Mouse (Mus musculus): ENCODE measurements around the gene Ak3. TPM values are rescaled to one million over a fixed set of nuclear protein-coding genes. Genes with fewer than 3 reads are reported as not detected.

Gene Ak3
- polyA plus RNA-seq, 1 experiment from 2014 or later: 106 TPM

GRCm38 (mm10) chr19:28982617-28983016 lies 65.1 kb downstream of the Ak3 start:
- Histone ChIP-seq H3K9ac (replicated peaks; ENCODE audit: low read length) (no peak overlapping the region), H3K27ac (ENCODE audit: low read length) (no peak overlapping the region), H3K27me3 (ENCODE audit: insufficient read depth, low read length) (no peaks in the 10 kb centered on the region), H3K4me3 (ENCODE audit: low read length) (no peak overlapping the region), H3K4me1 (ENCODE audit: insufficient read depth, low read length) (no peaks in the 10 kb centered on the region), H3K9me3 (ENCODE audit: low read length) (no peaks in the 10 kb centered on the region), H3K4me2 (replicated peaks; ENCODE audit: low read depth, low read length) (no peak overlapping the region), H3K36me3 (ENCODE audit: insufficient read depth, low read length) (no peaks in the 10 kb centered on the region)
- ATAC-seq (ENCODE audit: low FRiP score, low TSS enrichment): no peak
- 68% methylated on average over 7 of the region's 7 CpGs for whole genome bisulfite sequencing

GRCm38 (mm10) chr19:28974862-28975611 lies 72.7 kb downstream of the Ak3 start:
- Histone ChIP-seq H3K4me3 (ENCODE audit: low read length) (peak overlapping the region; percentile 46), H3K9me3 (ENCODE audit: low read length) (no peaks in the 10 kb centered on the region), H3K4me1 (ENCODE audit: insufficient read depth, low read length) (no peaks in the 10 kb centered on the region), H3K4me2 (replicated peaks; ENCODE audit: low read depth, low read length) (peak overlapping the region; percentile 82), H3K27ac (ENCODE audit: low read length) (no peak overlapping the region), H3K36me3 (ENCODE audit: insufficient read depth, low read length) (no peaks in the 10 kb centered on the region), H3K27me3 (ENCODE audit: insufficient read depth, low read length) (peaks cover 5% of the 10 kb centered on the region; the same call in 1 of the 2 replicates), H3K9ac (replicated peaks; ENCODE audit: low read length) (peak overlapping the region; percentile 59)
- ATAC-seq (ENCODE audit: low FRiP score, low TSS enrichment): peak; percentile 71; the same call in 1 of the 2 replicates
- WGBS: 21% methylated on average over 35 of the region's 35 CpGs

Other genes with a start within 250 kb of the Ak3 start
- gene Slc1a1, start 212.9 kb downstream of the Ak3 start, polyA plus RNA-seq (2015; fragmentation: Nextera tagmentation; extraction: Ambion mirVana): 7.0 and 7.9 TPM in 2 replicates
- gene Plpp6, start 84.0 kb downstream of the Ak3 start, polyA plus RNA-seq (2015; fragmentation: Nextera tagmentation; extraction: Ambion mirVana): 9.8 and 10.3 TPM in 2 replicates
- 3.4 and 4.2 TPM in 2 replicates for gene 4430402I18Rik, start 80.2 kb downstream of the Ak3 start, polyA plus RNA-seq (2015; fragmentation: Nextera tagmentation; extraction: Ambion mirVana)
- gene Cdc37l1, start 57.6 kb downstream of the Ak3 start, polyA plus RNA-seq (2015; fragmentation: Nextera tagmentation; extraction: Ambion mirVana): 35.7 and 43.6 TPM in 2 replicates
- 65.4 and 66.0 TPM in 2 replicates for gene Rcl1, start 53.4 kb upstream of the Ak3 start, polyA plus RNA-seq (2015; fragmentation: Nextera tagmentation; extraction: Ambion mirVana)
- gene Jak2, start 203.9 kb upstream of the Ak3 start, polyA plus RNA-seq (2015; fragmentation: Nextera tagmentation; extraction: Ambion mirVana): 4.6 and 5.7 TPM in 2 replicates